In genomic region chr8:70158069-70158853, GRCm38 (mm10) we compare ENCODE assay signal across 8 mouse cellular contexts. TPM values are rescaled to one million over a fixed set of nuclear protein-coding genes. Genes with fewer than 3 reads are reported as not detected.
A peak's percentile ranks its signal among the peaks of the same experiment; 100 is the strongest.
DNase-seq lines count a peak whose midpoint lies in the region; ATAC-seq and TF ChIP-seq lines count a peak whose summit lies in the region.

No protein-coding gene starts in this region.

- H3K4me2 ChIP-seq in forebrain, embryonic 14.5 days (ENCODE audit: low read length) = peak overlapping the region; percentile 67

- H3K36me3 ChIP-seq in ES-E14 (ENCODE audit: control insufficient read depth, insufficient read depth, low read length, poor library complexity, severe bottlenecking) = no peaks in the 10 kb centered on the region
- H3K36me3 ChIP-seq in forebrain, embryonic 14.5 days (ENCODE audit: control insufficient read depth, insufficient read depth, low read length) = no peaks in the 10 kb centered on the region

- H3K9me3 ChIP-seq in ES-E14 (ENCODE audit: control insufficient read depth, insufficient read depth, low read depth, low read length) = no peaks in the 10 kb centered on the region
- no peaks in the 10 kb centered on the region for H3K9me3 ChIP-seq in forebrain, embryonic 14.5 days (replicated peaks; ENCODE audit: control insufficient read depth, low read length)

- 11% methylated on average over 40 of the region's 40 CpGs for WGBS in forebrain, embryonic 14.5 days

- H3K27me3 ChIP-seq in forebrain, embryonic 14.5 days (replicated peaks; ENCODE audit: control insufficient read depth, insufficient read depth, low read length) = no peaks in the 10 kb centered on the region

- intact Hi-C loops in heart, postnatal 14 days (cut with DNase I) = no loop called here

- peak; percentile 47 for DNase-seq in ES-E14 (ENCODE audit: low read depth, low spot score)
- DNase-seq in forebrain, embryonic 14.5 days (ENCODE audit: low spot score) = peak; percentile 86
- DNase-seq in heart, postnatal 14 days = peak; percentile 77 to 83
- peak; percentile 53 to 61 for DNase-seq in layer of hippocampus, adult 2 months (ENCODE audit: low spot score in 2 of 2)
- DNase-seq in lung, postnatal 14 days = peak; percentile 65
- peak; percentile 28 for DNase-seq in retina, adult 2 months (ENCODE audit: low read depth, low spot score)
- DNase-seq in thymus, postnatal 25 days = peak; percentile 92

- H3K27ac ChIP-seq in ES-E14 (ENCODE audit: insufficient read depth, low read depth, low read length, poor library complexity, severe bottlenecking) = peak overlapping the region; percentile 78; the same call in 1 of the 2 replicates
- H3K27ac ChIP-seq in brown adipose tissue, adult 24 weeks (replicated peaks; ENCODE audit: low read depth, low read length) = no peak overlapping the region
- H3K27ac ChIP-seq in forebrain, embryonic 14.5 days (ENCODE audit: low read depth, low read length) = no peak overlapping the region
- H3K27ac ChIP-seq in layer of hippocampus, adult 2 months = no peak overlapping the region

- H3K4me3 ChIP-seq in ES-E14 (ENCODE audit: insufficient read depth in 1 of 2, low read depth in 1 of 2, low read length in 2 of 2, poor library complexity in 1 of 2, severe bottlenecking in 1 of 2) = peak overlapping the region; percentile 59 to 79
- H3K4me3 ChIP-seq in brown adipose tissue, adult 24 weeks (ENCODE audit: insufficient read depth, low read depth, low read length) = peak overlapping the region; percentile 36
- peak overlapping the region; percentile 43 for H3K4me3 ChIP-seq in forebrain, embryonic 14.5 days (ENCODE audit: low read depth, low read length)
- H3K4me3 ChIP-seq in layer of hippocampus, adult 2 months = peak overlapping the region; percentile 61

- in situ Hi-C loops in ES-E14 (cut with MboI; ENCODE audit: low sequenced_read_pairs in 2 of 2, unreplicated experiment in 2 of 2) = no loop called here

- peaks cover 4 to 11% of the 10 kb centered on the region in 2 experiments for H3K4me1 ChIP-seq in ES-E14 (ENCODE audit: control insufficient read depth in 2 of 2, insufficient read depth in 2 of 2, low read length in 2 of 2, poor library complexity in 1 of 2)
- no peaks in the 10 kb centered on the region; the same call in 1 of the 2 replicates for H3K4me1 ChIP-seq in brown adipose tissue, adult 24 weeks (ENCODE audit: control insufficient read depth, insufficient read depth, insufficient read length, low read length)
- no peaks in the 10 kb centered on the region for H3K4me1 ChIP-seq in forebrain, embryonic 14.5 days (ENCODE audit: control insufficient read depth, insufficient read depth, low read length)

- peak overlapping the region; percentile 84 for H3K9ac ChIP-seq in ES-E14 (ENCODE audit: insufficient read depth, low read depth, low read length, poor library complexity, severe bottlenecking)
- peak overlapping the region; percentile 59 for H3K9ac ChIP-seq in forebrain, embryonic 14.5 days (ENCODE audit: low read length)

- TF ChIP-seq CTCF in layer of hippocampus, adult 2 months (conservative IDR thresholded peaks at IDR 0.05) = no peak

- peak; percentile 97 for ATAC-seq in forebrain, embryonic 14.5 days

TF ChIP-seq in ES-E14, 5 proteins besides CTCF, POLR2A, EP300 and RAD21:
- TF ChIP-seq CHD2 (IDR thresholded peaks at IDR 0.05; ENCODE audit: low read depth, low read length) (no peak), ZNF384 (IDR thresholded peaks at IDR 0.05; ENCODE audit: low read depth, low read length) (peak; percentile 88), HCFC1 (IDR thresholded peaks at IDR 0.05; ENCODE audit: borderline replicate concordance, insufficient read depth, low read length) (0 out of 2 replicates have a peak, but pooled peaks have one; percentile 21), ZC3H11A (IDR thresholded peaks at IDR 0.05; ENCODE audit: borderline replicate concordance, low read depth, low read length) (no peak), MAFK (IDR thresholded peaks at IDR 0.05; ENCODE audit: insufficient read depth, low read depth, low read length) (no peak)

RNA-seq across cellular contexts. Expression of gene Tmem161a, which starts 13.9 kb away (rescaled TPM):
- total RNA-seq in ES-E14 (2012; rRNA removed) = 73.9 and 116 TPM in 2 replicates
- polyA plus RNA-seq in brown adipose tissue, adult 24 weeks (2012; ENCODE audit: insufficient read depth, insufficient read length, missing spikeins) = 20.3 and 22.0 TPM in 2 replicates
- polyA plus RNA-seq in forebrain, embryonic 14.5 days (2014; fragmentation: Nextera tagmentation; extraction: Ambion mirVana) = 36.7 and 40.8 TPM in 2 replicates
- 10 to 100 TPM; 91.7 to 99.4 TPM for total RNA-seq in heart, postnatal 14 days (2021)
- total RNA-seq in layer of hippocampus, adult 2 months (2021) = 10 to 100 TPM; 46.4 to 59.0 TPM

RNA-seq across cellular contexts. Expression of gene Mef2b, which starts 18.8 kb away (rescaled TPM):
- 3.6 and 5.4 TPM in 2 replicates for total RNA-seq in ES-E14 (2012; rRNA removed)
- polyA plus RNA-seq in brown adipose tissue, adult 24 weeks (2012; ENCODE audit: insufficient read depth, insufficient read length, missing spikeins) = not detected in 2 replicates
- polyA plus RNA-seq in forebrain, embryonic 14.5 days (2014; fragmentation: Nextera tagmentation; extraction: Ambion mirVana) = 0.30 and 0.77 TPM in 2 replicates
- under 1 TPM in 1 of 2 experiments, not detected in 1; 0.37 TPM for total RNA-seq in heart, postnatal 14 days (2021)
- total RNA-seq in layer of hippocampus, adult 2 months (2021) = under 1 TPM; 0.37 to 0.41 TPM

RNA-seq across cellular contexts. Expression of gene Borcs8, which starts 19.0 kb away (rescaled TPM):
- 30.0 and 31.2 TPM in 2 replicates for total RNA-seq in ES-E14 (2012; rRNA removed)
- 63.7 and 77.1 TPM in 2 replicates for polyA plus RNA-seq in brown adipose tissue, adult 24 weeks (2012; ENCODE audit: insufficient read depth, insufficient read length, missing spikeins)
- polyA plus RNA-seq in forebrain, embryonic 14.5 days (2014; fragmentation: Nextera tagmentation; extraction: Ambion mirVana) = 66.2 and 76.7 TPM in 2 replicates
- 10 to 100 TPM; 25.8 to 31.3 TPM for total RNA-seq in heart, postnatal 14 days (2021)
- total RNA-seq in layer of hippocampus, adult 2 months (2021) = 10 to 100 TPM; 50.2 to 50.8 TPM

RNA-seq across cellular contexts. Expression of gene Rfxank, which starts 19.3 kb away (rescaled TPM):
- total RNA-seq in ES-E14 (2012; rRNA removed) = 10.4 and 11.2 TPM in 2 replicates
- polyA plus RNA-seq in brown adipose tissue, adult 24 weeks (2012; ENCODE audit: insufficient read depth, insufficient read length, missing spikeins) = 18.6 and 21.4 TPM in 2 replicates
- polyA plus RNA-seq in forebrain, embryonic 14.5 days (2014; fragmentation: Nextera tagmentation; extraction: Ambion mirVana) = 8.7 and 9.2 TPM in 2 replicates
- total RNA-seq in heart, postnatal 14 days (2021) = 10 to 100 TPM; 17.7 to 20.1 TPM
- total RNA-seq in layer of hippocampus, adult 2 months (2021) = 10 to 100 TPM; 14.2 to 15.7 TPM

RNA-seq across cellular contexts. Expression of gene Nr2c2ap, which starts 27.1 kb away (rescaled TPM):
- total RNA-seq in ES-E14 (2012; rRNA removed) = 9.6 and 10.4 TPM in 2 replicates
- polyA plus RNA-seq in brown adipose tissue, adult 24 weeks (2012; ENCODE audit: insufficient read depth, insufficient read length, missing spikeins) = 8.6 and 12.9 TPM in 2 replicates
- 41.4 and 46.0 TPM in 2 replicates for polyA plus RNA-seq in forebrain, embryonic 14.5 days (2014; fragmentation: Nextera tagmentation; extraction: Ambion mirVana)
- 1 to 10 TPM; 7.4 to 7.9 TPM for total RNA-seq in heart, postnatal 14 days (2021)
- total RNA-seq in layer of hippocampus, adult 2 months (2021) = 10 to 100 TPM; 29.2 to 32.8 TPM

Comparison
In these comparisons a context has a peak if more than half of its experiments do, and no peak if none do; other contexts are left out.
1. DNase-seq: peak in every context shown above with its lines; median percentile 92 in thymus, postnatal 25 days; 86 in forebrain, embryonic 14.5 days; 80 in heart, postnatal 14 days; 65 in lung, postnatal 14 days; 57 in layer of hippocampus, adult 2 months; 47 in ES-E14; 28 in retina, adult 2 months.